Mouse (Mus musculus) CH12.LX (cell line): Measurements from ENCODE around the gene Olfr642.

Source experiments
- CTCF ChIP-seq, 2 experiments: IDR thresholded peaks in 1 of 2; conservative IDR thresholded peaks in 1 of 2; 2 replicates each; pipeline ENCODE4 v1.5.1; 2011 to 2012; ENCODE audit warnings: low read depth in 2 of 2, low read length in 2 of 2, improper control_type of control experiment in 1 of 2, inconsistent platforms in 1 of 2, mild to moderate bottlenecking in 1 of 2, moderate library complexity in 1 of 2
- EP300 ChIP-seq: IDR thresholded peaks from 2 replicates; pipeline ENCODE4 v1.6.1; 2011; ENCODE audit warnings: low read length, improper control_type of control experiment
- JUND ChIP-seq: conservative IDR thresholded peaks from 2 replicates; pipeline ENCODE4 v1.6.1; 2011; ENCODE audit warnings: low read depth, low read length, improper control_type of control experiment
- MAX ChIP-seq: IDR thresholded peaks from 2 replicates; pipeline ENCODE4 v1.6.1; 2011; ENCODE audit warnings: low read length, improper control_type of control experiment
- MEF2A ChIP-seq: IDR thresholded peaks from 2 replicates; pipeline ENCODE4 v1.6.1; 2014; ENCODE audit warnings: low read depth, mild to moderate bottlenecking, inconsistent platforms, low read length, improper control_type of control experiment, borderline replicate concordance
- TCF12 ChIP-seq: IDR thresholded peaks from 2 replicates; pipeline ENCODE4 v1.6.1; 2014; ENCODE audit warnings: low read depth, mild to moderate bottlenecking, inconsistent platforms, low read length, improper control_type of control experiment
- ZC3H11A ChIP-seq: IDR thresholded peaks from 2 replicates; pipeline ENCODE4 v1.6.1; 2012; ENCODE audit warnings: low read depth, mild to moderate bottlenecking, inconsistent platforms, low read length, improper control_type of control experiment

DNA sequence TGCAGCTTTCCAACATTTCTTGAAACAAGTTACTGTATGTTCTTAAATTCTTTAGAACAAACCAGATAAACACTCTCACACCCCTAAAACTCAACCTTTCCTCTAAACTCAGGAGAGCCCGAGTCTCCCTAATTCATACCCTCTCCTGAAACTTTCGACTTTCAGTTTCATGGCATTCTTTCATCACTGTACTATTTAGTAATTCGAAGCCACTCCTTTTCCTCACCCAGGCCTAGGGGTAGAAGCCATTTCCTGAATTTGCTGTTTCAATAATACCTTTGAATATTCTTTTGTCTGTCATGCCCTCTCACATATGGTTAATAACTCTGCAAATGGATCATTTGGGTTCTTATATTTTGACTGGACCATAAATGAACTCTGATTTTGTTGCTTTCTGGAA, 25.5 kb downstream of the Olfr642 start:
- TF ChIP-seq JUND (no peak), ZC3H11A (no peak), CTCF (conservative IDR thresholded peaks at IDR 0.05 in 1 of 2, IDR thresholded peaks at IDR 0.05 in 1 of 2; ENCODE audit: low read depth in 2 of 2, low read length in 2 of 2) (no peak), MAX (no peak), EP300 (no peak), MEF2A (no peak), TCF12 (no peak)
